Mouse (Mus musculus) embryonic facial prominence, embryonic 10.5 days (tissue): Measurements from ENCODE around the gene Cdt1. TPM values are rescaled to one million over a fixed set of nuclear protein-coding genes. Genes with fewer than 3 reads are reported as not detected.

Experiments used
- DNase-seq: peaks from one replicate; pipeline ENCODE4 v3.0.0-alpha.2; 2017; ENCODE audit warnings: low spot score
- H3K27ac ChIP-seq: fragments of 300-500 bp; sonication (generic); replicated peaks from 2 replicates; pipeline ENCODE4 v1.5.1; 2016; ENCODE audit warnings: mild to moderate bottlenecking
- H3K27me3 ChIP-seq: fragments of 300-500 bp; sonication (generic); replicated peaks from 2 replicates; pipeline ENCODE4 v1.6.1; 2016; ENCODE audit warnings: low read depth, mild to moderate bottlenecking; ENCODE audit not compliant: poor library complexity, severe bottlenecking
- H3K36me3 ChIP-seq: fragments of 300-500 bp; sonication (generic); replicated peaks from 2 replicates; pipeline ENCODE4 v1.6.1; 2016; ENCODE audit warnings: mild to moderate bottlenecking, moderate library complexity
- H3K4me1 ChIP-seq: fragments of 300-500 bp; sonication (generic); 2 replicates; pipeline ENCODE4 v1.6.1; 2016
- H3K4me3 ChIP-seq: fragments of 300-500 bp; sonication (generic); 2 replicates; pipeline ENCODE4 v1.5.1; 2016; ENCODE audit warnings: mild to moderate bottlenecking, moderate library complexity
- H3K9me3 ChIP-seq: fragments of 300-500 bp; sonication (generic); 2 replicates; pipeline ENCODE4 v1.6.1; 2016; ENCODE audit warnings: mild to moderate bottlenecking
- WGBS: fragments of 180-500 bp; shearing (Covaris S2); methylation state at CpG from one replicate; pipeline ENCODE4 v1.1.7; 2016; 5-methylcytosine and 5-hydroxymethylcytosine counted together
- polyA plus RNA-seq: library from polyadenylated mRNA; unstranded; fragments of >200 nt; fragmentation: Nextera tagmentation; extraction: Ambion mirVana; gene quantifications from 2 replicates; pipeline ENCODE4 v1.2.1, GENCODE M21; 2016

Cdt1 gene
- polyA plus RNA-seq, 1 experiment from 2014 or later = 70.0 TPM

DNA sequence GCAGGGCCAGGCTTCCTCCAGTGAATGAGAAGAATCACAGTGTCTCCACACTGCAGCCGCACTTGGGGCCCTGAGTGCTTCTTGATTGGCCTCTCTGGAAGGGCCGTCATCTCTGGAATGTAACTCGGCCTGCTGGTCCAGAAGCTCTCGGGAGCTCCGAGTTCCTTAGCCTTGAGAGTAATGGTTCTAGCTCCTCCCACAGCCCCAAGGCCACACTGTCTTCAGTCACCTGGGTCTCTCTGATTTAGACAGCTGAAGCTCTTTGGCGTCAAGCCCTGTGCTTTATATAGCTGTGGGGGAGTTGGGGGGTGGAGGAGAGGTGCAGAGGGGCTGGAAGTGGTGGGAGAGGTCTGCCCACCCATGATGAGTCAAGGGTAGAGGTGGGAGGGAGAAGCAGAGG lies 30.8 kb upstream of the Cdt1 start:
- 43% methylated on average over 6 of the region's 6 CpGs for WGBS
- H3K9me3 ChIP-seq = no peaks in the 10 kb centered on the region
- no peak overlapping the region for H3K4me3 ChIP-seq
- peak; percentile 65 for DNase-seq
- H3K27me3 ChIP-seq = no peaks in the 10 kb centered on the region
- H3K36me3 ChIP-seq = peaks cover 10% of the 10 kb centered on the region; the same call in 1 of the 2 replicates
- H3K27ac ChIP-seq = peak overlapping the region; percentile 60
- peaks cover 45% of the 10 kb centered on the region for H3K4me1 ChIP-seq

DNA sequence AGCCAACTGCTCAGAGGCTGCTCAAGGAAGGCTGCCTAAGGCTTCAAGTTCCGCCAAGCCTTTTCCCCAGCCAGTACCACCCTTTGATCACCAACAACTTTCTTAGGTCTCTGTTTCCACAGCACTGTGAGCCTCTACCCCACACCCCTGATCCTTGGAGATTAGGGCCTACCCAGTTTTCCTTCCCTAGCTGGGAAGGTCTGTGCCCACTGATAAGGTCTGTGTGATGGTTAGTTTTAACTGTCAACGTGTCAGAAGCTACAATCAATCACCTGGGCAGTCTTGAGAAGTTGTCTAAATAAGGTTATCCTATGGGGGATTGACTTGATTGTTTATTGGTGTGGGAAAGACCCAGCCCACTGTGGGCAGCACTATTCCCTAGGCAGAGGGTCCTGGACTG lies 30.0 kb upstream of the Cdt1 start:
- WGBS = 91% methylated on average over 2 of the region's 2 CpGs
- Histone ChIP-seq H3K36me3 (peaks cover 13% of the 10 kb centered on the region; the same call in 1 of the 2 replicates), H3K9me3 (no peaks in the 10 kb centered on the region), H3K27me3 (no peaks in the 10 kb centered on the region), H3K4me1 (peaks cover 41% of the 10 kb centered on the region), H3K27ac (peak overlapping the region; percentile 60), H3K4me3 (no peak overlapping the region)
- DNase-seq = no peak

DNA sequence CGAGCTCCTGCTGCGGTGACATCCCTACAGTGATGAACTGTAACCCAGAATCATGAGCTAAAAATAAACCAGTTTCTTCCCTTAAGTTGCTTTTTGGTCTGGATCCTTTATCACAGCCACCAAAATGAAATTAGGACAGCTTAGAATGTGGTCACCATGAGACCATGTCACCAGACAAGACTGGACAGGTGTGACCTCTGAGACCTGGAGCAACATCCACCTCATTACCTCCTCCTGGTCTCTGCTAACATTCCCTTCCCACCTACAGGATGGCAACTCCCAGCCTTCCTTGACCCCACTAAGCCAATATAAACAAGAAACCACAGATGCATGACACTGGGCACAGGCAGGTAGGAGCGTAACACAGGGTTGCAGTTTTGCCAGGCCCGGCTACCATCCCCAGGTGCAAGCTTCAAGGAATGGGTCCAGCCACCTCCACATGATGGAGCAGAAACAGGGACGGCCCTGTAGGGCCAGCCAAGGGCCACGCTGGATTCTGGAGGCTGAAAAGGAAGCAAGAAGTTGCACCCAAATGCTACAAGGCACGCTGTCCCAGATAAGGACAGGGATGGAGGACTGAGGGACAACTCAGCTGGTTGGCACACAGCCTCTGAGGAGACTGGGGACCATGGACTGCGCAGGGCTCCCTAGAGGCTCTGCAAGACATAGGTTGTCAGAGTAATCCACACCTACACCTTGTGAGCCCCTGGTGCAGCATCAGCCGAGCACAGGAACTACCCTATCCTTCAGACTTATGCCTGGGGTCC lies 29.3 kb upstream of the Cdt1 start:
- Histone ChIP-seq H3K9me3 (no peaks in the 10 kb centered on the region), H3K36me3 (peaks cover 16% of the 10 kb centered on the region), H3K27me3 (no peaks in the 10 kb centered on the region), H3K4me1 (peaks cover 40% of the 10 kb centered on the region), H3K27ac (peak overlapping the region; percentile 62), H3K4me3 (no peak overlapping the region)
- no peak for DNase-seq
- WGBS = 87% methylated on average over 9 of the region's 9 CpGs

DNA sequence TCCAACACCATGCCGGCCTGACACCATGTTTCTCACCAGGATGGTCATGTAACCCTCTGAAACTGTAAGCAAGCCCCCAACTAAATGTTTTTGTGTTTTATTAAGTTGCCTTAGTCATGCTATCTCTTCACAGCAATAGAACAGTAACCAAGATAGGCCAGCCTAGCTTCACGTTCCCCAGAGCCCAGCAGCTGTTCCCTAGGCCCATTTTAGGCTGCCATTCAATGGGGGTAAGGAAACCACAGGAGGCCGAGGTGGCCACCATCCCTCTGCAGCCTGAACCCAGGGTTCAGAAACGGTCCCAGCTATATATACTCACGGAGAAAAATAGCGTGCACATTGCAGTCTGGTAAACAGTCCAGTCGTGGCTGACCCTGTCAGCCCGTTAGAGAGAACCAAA lies 23.7 kb upstream of the Cdt1 start:
- H3K36me3 ChIP-seq = peaks cover 17% of the 10 kb centered on the region
- no peak for DNase-seq
- WGBS = 86% methylated on average over 8 of the region's 8 CpGs

DNA sequence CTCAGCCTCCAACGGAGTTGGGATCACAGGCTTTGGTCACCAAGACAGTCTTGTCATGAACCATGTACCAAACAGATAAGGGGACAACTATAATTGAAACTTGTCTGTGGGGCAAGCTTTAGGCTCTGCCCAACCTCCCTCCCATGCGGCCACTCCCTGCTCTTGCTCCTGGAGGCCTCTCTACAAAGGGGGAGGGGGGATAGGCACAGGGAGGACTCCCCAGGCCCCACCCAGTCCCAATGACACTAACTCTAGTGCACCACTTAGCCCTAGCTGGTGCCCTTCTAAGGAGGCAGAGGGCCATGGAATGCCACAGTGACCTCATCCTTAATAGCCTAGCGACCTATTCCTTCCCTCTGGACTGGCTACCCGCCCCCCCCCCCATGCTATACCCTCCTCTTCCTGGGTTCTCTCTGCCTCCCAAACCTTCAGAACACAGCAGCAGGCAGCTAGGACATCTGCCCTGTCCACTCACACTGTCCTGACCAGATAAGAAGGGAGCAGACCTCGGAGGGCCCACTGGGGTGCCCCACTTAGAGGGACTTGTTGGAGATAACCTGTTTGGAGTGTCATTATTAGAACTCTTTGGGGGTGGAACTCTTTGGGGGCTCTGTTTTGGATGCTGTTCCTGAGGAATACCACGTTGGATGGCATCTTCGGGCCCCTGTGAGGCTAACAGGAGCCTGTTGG lies 21.6 kb upstream of the Cdt1 start:
- Histone ChIP-seq H3K27ac (peak overlapping the region; percentile 66), H3K27me3 (peaks cover 26% of the 10 kb centered on the region), H3K4me3 (peak overlapping the region; percentile 16; the same call in 1 of the 2 replicates), H3K9me3 (no peaks in the 10 kb centered on the region), H3K4me1 (peaks cover 72% of the 10 kb centered on the region), H3K36me3 (peaks cover 15% of the 10 kb centered on the region)
- 82% methylated on average over 7 of the region's 7 CpGs for WGBS
- DNase-seq = no peak

More for the DNA sequence above, 23.7 kb upstream of the Cdt1 start:
- no peaks in the 10 kb centered on the region for H3K9me3 ChIP-seq
- H3K4me1 ChIP-seq = peaks cover 54% of the 10 kb centered on the region
- no peak overlapping the region for H3K4me3 ChIP-seq
- peaks cover 7% of the 10 kb centered on the region; the same call in 1 of the 2 replicates for H3K27me3 ChIP-seq
- H3K27ac ChIP-seq = no peak overlapping the region

DNA sequence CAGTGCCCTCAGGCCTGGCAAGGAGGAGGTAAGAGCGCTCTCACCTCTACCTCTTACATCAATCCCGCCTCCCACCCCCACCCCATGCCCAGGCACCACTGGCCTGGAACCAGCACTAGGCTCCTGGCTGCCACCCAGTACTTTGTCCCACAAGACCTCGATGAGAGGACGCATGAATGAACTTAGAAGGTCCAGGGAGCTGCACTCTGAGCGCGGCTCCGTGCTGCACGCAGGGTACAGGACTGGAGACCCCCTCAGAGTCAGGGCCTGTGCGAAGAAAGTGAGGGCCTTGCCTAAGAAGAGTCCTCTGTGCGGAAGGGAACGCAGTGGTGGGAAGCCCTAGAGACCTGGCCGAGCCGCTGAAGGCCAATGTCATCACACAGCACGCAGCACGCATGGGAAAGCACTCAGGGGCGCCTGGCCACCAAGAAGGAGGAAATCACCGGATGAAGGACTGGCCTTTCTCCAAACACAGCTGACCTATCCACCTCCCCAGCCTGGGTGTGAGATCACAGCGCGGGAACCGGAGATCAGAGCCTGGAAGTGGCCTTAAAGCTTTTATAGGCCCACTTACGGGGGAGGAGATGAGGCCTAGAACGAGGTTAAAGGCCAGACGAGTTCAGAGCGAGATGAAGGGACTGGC lies 20.9 kb upstream of the Cdt1 start:
- H3K9me3 ChIP-seq = no peaks in the 10 kb centered on the region
- H3K36me3 ChIP-seq = peaks cover 15% of the 10 kb centered on the region
- peak overlapping the region; percentile 66 for H3K27ac ChIP-seq
- peaks cover 30% of the 10 kb centered on the region for H3K27me3 ChIP-seq
- peaks cover 71% of the 10 kb centered on the region for H3K4me1 ChIP-seq
- peak overlapping the region; percentile 16; the same call in 1 of the 2 replicates for H3K4me3 ChIP-seq
- 75% methylated on average over 24 of the region's 24 CpGs for WGBS
- no peak for DNase-seq

DNA sequence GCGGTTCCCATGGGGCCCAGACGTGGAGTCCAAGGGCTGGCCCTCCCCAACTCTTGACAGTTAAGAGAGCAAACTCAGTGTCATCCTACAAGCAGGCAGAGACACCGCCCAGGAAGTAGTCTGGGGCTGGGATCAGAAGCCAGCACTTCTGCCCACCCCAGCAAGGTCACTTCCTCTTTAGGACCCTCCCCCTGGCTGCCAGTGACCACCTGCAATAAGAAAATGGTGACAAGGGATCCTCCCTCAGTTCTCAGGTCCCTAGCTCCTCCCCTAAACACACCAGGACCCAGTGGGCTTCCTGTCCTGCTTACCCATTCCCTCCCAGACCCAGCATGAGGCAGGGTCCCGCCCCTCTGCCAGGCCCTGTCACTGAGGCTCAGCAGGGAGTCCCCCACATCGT lies 20.0 kb upstream of the Cdt1 start:
- Histone ChIP-seq H3K36me3 (peaks cover 12% of the 10 kb centered on the region), H3K4me1 (peaks cover 69% of the 10 kb centered on the region), H3K27ac (peak overlapping the region; percentile 66), H3K27me3 (peaks cover 30% of the 10 kb centered on the region), H3K9me3 (no peaks in the 10 kb centered on the region), H3K4me3 (peak overlapping the region; percentile 16; the same call in 1 of the 2 replicates)
- 34% methylated on average over 5 of the region's 5 CpGs for WGBS
- no peak for DNase-seq

DNA sequence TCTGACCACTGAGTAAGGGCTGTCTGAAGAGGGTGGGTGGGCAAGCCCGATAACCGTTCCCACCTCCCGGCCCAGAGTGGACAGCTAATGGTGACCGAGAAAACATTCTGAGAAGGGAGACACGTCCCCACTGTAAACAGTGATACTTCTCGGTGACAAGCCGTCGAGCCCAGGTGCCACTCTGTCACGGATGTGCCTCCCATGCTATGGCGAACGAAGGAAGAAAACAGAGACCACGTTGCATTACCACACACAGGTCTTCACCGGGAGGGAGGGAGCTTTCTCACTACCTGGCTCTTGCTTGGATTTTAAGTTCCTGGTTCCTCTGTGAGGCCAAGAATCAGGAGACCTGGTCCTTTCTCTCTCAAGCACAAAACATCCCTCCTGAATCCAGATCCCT lies 19.5 kb upstream of the Cdt1 start:
- Histone ChIP-seq H3K27ac (no peak overlapping the region), H3K4me3 (peak overlapping the region; percentile 16; the same call in 1 of the 2 replicates), H3K36me3 (peaks cover 7% of the 10 kb centered on the region), H3K9me3 (no peaks in the 10 kb centered on the region), H3K27me3 (peaks cover 30% of the 10 kb centered on the region), H3K4me1 (peaks cover 66% of the 10 kb centered on the region)
- 80% methylated on average over 13 of the region's 13 CpGs for WGBS
- DNase-seq = no peak

DNA sequence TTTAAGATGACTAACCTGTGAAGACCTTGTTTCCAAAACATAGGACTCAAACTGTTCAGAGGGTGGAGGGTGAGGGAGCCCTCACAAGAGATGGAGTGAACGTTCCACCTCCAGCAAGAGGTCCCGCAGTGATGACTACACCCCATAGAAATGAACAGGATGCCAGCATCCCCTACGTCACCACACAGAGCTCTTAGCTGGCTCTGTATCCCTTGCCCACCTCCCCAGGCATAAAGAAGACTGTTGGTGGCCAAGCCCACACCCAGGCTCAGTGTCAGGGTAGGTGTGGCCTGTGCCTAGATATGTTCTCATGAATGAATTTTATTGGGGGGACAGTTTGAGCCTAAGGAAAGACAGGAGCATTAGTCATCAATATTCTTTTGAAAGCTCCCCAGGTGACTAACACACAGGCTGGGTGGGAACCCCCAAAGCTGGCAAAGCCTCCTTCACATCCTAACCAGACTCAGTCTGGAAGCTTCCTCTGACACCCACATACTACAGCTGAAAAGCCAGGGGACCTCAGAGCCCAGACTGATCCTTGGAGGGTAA lies 18.9 kb upstream of the Cdt1 start:
- Histone ChIP-seq H3K9me3 (no peaks in the 10 kb centered on the region), H3K4me3 (peak overlapping the region; percentile 16; the same call in 1 of the 2 replicates), H3K4me1 (peaks cover 64% of the 10 kb centered on the region), H3K27ac (no peak overlapping the region), H3K27me3 (peaks cover 30% of the 10 kb centered on the region), H3K36me3 (0 out of 2 replicates have a peak, but pooled peaks cover 4% of the 10 kb centered on the region)
- DNase-seq = no peak
- 85% methylated on average over 3 of the region's 3 CpGs for WGBS

DNA sequence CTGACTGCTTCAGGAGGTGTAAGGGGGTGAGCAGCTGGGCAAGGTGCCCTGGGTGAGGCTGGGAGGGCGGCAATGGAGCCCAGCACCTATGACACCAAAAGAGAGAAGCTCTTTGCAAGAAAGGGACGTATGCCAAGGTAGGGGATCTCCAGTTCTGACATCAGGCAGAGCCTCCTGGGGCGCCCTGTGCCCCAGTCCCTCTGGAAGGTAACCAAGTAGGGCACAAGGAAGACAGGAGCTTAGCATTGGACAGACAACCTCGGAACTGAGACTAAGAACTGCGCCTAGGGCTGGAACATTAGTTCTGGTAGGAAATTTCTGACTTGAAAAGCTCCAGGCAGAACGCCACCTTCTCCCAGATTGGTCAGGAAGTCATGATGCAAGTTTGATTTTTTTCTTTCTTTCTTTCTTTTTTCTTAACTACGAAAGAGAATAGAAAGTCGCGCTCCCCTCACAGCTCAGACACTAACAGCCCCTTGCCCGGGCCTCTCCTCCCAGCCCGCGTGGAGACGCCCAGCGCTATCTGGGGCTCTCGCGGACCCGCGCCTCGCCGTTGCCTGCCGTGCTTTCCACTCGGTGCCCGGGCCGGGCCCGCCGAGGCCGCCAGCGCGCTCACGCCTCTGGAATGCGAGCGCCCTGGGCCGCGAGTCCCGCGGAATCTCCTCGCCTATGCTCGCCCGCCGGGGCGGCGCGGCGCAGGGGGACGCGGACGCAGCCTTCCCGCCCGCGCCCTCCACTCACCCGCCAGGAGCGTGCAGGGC lies 17.4 kb upstream of the Cdt1 start:
- Histone ChIP-seq H3K27ac (peak overlapping the region; percentile 92), H3K36me3 (no peaks in the 10 kb centered on the region), H3K4me3 (peak overlapping the region; percentile 69), H3K9me3 (no peaks in the 10 kb centered on the region), H3K27me3 (peaks cover 30% of the 10 kb centered on the region), H3K4me1 (peaks cover 58% of the 10 kb centered on the region)
- WGBS = 3% methylated on average over 52 of the region's 52 CpGs
- peak; percentile 79 for DNase-seq

DNA sequence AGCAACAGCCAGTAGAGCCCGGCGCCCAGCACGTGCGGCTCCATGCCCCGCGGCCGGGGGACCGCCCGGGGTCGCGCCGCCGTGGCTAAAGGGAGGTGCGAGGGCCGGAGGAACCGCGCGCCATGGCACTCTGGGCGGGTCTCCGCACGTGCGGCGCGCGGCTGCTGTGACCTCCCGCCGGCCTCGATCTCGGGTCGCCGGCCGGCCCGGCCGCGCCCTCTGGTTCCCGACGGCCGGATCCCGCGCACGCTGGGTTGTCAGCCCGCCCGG lies 16.9 kb upstream of the Cdt1 start:
- Histone ChIP-seq H3K27me3 (peaks cover 30% of the 10 kb centered on the region), H3K27ac (peak overlapping the region; percentile 92), H3K9me3 (no peaks in the 10 kb centered on the region), H3K4me1 (peaks cover 58% of the 10 kb centered on the region), H3K4me3 (peak overlapping the region; percentile 69), H3K36me3 (no peaks in the 10 kb centered on the region)
- peak; percentile 82 for DNase-seq
- WGBS = under 1% methylated on average over 43 of the region's 43 CpGs
